Mouse (Mus musculus) limb, embryonic 12.5 days (tissue): Measurements from ENCODE around the gene Scrg1. TPM values are rescaled to one million over a fixed set of nuclear protein-coding genes. Genes with fewer than 3 reads are reported as not detected.

Experiments used
- ATAC-seq: fragments of 200-750 bp; cut with Nextera tagmentation; 2 replicates; pipeline ENCODE4 v1.8.0; 2017; ENCODE audit warnings: low read depth, moderate TSS enrichment; ENCODE audit not compliant: insufficient number of reproducible peaks, insufficient read depth, low FRiP score, low TSS enrichment
- H3K27ac ChIP-seq: fragments of 300-500 bp; sonication (generic); 2 replicates; pipeline ENCODE4 v1.5.1; 2016; ENCODE audit warnings: mild to moderate bottlenecking, moderate library complexity
- H3K27me3 ChIP-seq: fragments of 300-500 bp; sonication (generic); 2 replicates; pipeline ENCODE4 v1.6.1; 2016; ENCODE audit warnings: mild to moderate bottlenecking, moderate library complexity
- H3K36me3 ChIP-seq: fragments of 300-500 bp; sonication (generic); 2 replicates; pipeline ENCODE4 v1.6.1; 2016; ENCODE audit warnings: mild to moderate bottlenecking, moderate library complexity
- H3K4me1 ChIP-seq: fragments of 300-500 bp; sonication (generic); replicated peaks from 2 replicates; pipeline ENCODE4 v1.6.1; 2016
- H3K4me2 ChIP-seq: fragments of 300-500 bp; sonication (generic); 2 replicates; pipeline ENCODE4 v1.6.1; 2016; ENCODE audit warnings: mild to moderate bottlenecking, moderate library complexity
- H3K4me3 ChIP-seq: fragments of 300-500 bp; sonication (generic); replicated peaks from 2 replicates; pipeline ENCODE4 v1.5.1; 2016; ENCODE audit warnings: mild to moderate bottlenecking
- H3K9ac ChIP-seq: fragments of 300-500 bp; sonication (generic); replicated peaks from 2 replicates; pipeline ENCODE4 v1.6.1; 2016; ENCODE audit warnings: mild to moderate bottlenecking, moderate library complexity
- H3K9me3 ChIP-seq: fragments of 300-500 bp; sonication (generic); 2 replicates; pipeline ENCODE4 v1.6.1; 2016; ENCODE audit warnings: mild to moderate bottlenecking, moderate library complexity
- WGBS: fragments of 180-500 bp; shearing (Covaris S2); methylation state at CpG from one replicate; pipeline ENCODE4 v1.1.7; 2016; 5-methylcytosine and 5-hydroxymethylcytosine counted together
- polyA plus RNA-seq: library from polyadenylated mRNA; unstranded; fragments of >200 nt; fragmentation: Nextera tagmentation; extraction: Ambion mirVana; gene quantifications from 2 replicates; pipeline ENCODE4 v1.2.1, GENCODE M21; 2016

Scrg1 gene
- polyA plus RNA-seq, 1 experiment from 2014 or later = 4.4 TPM

DNA sequence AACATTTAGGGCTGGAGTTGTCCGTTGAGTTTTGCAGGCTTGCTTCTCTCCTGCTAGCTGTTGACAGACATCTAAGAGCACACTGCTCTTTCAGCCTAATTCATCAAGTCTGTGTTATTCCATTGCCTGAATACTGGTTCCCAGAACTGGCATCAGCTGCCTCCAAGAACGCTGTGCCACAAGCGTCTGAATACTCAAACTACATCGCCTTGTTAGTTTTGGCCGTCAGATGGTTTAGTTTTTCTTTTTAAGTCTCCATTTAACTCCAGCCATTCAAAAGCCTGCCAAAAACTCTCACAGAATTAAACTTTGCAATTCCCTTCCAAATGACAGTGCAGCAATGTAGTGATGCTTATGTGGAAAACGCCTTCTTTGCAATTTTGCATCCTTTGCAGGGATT lies 1.4 kb downstream of the Scrg1 start:
- Histone ChIP-seq H3K9me3 (no peaks in the 10 kb centered on the region), H3K27me3 (no peaks in the 10 kb centered on the region), H3K4me1 (peaks cover 8% of the 10 kb centered on the region), H3K4me3 (no peak overlapping the region), H3K36me3 (no peaks in the 10 kb centered on the region), H3K4me2 (no peak overlapping the region), H3K27ac (0 out of 2 replicates have a peak overlapping the region, but pooled peaks have one; percentile 50), H3K9ac (no peak overlapping the region)
- no peak for ATAC-seq
- 83% methylated on average over 6 of the region's 6 CpGs for WGBS

GRCm38 (mm10) chr8:57457942-57458341 lies 2.2 kb downstream of the Scrg1 start:
- Histone ChIP-seq H3K4me2 (no peak overlapping the region), H3K27ac (no peak overlapping the region)

DNA sequence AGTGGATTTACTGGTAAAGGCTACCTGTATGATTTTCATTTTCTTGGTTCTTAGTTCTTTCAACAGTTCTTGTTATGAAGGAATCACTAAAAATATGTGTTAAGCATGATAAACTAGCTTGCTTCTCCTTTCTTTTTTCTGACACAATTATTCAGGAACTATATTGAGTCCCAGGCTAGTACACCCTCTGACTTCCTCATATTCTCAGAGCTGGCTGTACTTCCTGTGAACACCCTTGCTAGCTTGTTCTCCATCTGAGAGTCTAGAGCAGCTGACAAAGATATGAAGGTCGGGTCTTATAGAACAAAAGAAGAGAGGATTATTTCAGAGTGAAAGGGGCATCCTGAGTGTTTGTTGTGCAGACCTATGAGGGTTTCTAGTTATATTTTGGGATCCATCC lies 7.1 kb downstream of the Scrg1 start:
- Histone ChIP-seq H3K27ac (no peak overlapping the region), H3K4me3 (no peak overlapping the region), H3K4me2 (no peak overlapping the region), H3K27me3 (no peaks in the 10 kb centered on the region), H3K36me3 (no peaks in the 10 kb centered on the region), H3K4me1 (no peaks in the 10 kb centered on the region), H3K9me3 (no peaks in the 10 kb centered on the region), H3K9ac (no peak overlapping the region)
- ATAC-seq = no peak
- 61% methylated on average over 1 of the region's 1 CpGs for WGBS

More at GRCm38 (mm10) chr8:57457942-57458341, 2.2 kb downstream of the Scrg1 start:
- peaks cover 8% of the 10 kb centered on the region for H3K4me1 ChIP-seq
- no peaks in the 10 kb centered on the region for H3K36me3 ChIP-seq
- no peaks in the 10 kb centered on the region for H3K9me3 ChIP-seq
- H3K9ac ChIP-seq = no peak overlapping the region
- WGBS = 52% methylated on average over 3 of the region's 3 CpGs
- H3K27me3 ChIP-seq = no peaks in the 10 kb centered on the region
- no peak for ATAC-seq
- H3K4me3 ChIP-seq = no peak overlapping the region

DNA sequence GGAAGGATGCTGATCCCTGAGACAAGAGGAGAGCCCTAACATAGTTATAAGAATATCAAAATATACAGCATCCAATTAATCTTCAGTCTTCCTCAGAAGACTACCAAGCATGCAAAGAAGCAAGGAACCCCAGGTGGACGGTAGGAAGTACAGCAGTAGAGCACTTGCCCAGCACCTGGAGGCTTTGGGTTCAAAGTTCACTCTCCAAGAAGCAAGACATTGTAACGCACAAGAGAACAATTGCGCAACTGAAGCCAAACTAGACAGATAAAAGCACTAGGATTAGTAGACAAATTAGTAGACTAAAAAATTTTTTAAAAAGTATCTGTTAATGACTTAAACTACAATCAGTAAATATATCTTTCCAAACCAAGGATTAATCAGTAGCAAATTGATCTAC lies 8.0 kb downstream of the Scrg1 start:
- Histone ChIP-seq H3K36me3 (no peaks in the 10 kb centered on the region), H3K9ac (no peak overlapping the region), H3K4me3 (no peak overlapping the region), H3K27me3 (no peaks in the 10 kb centered on the region), H3K4me1 (0 out of 2 replicates have a peak, but pooled peaks cover 2% of the 10 kb centered on the region), H3K9me3 (no peaks in the 10 kb centered on the region), H3K27ac (no peak overlapping the region), H3K4me2 (no peak overlapping the region)
- WGBS = 90% methylated on average over 3 of the region's 3 CpGs
- ATAC-seq = no peak

DNA sequence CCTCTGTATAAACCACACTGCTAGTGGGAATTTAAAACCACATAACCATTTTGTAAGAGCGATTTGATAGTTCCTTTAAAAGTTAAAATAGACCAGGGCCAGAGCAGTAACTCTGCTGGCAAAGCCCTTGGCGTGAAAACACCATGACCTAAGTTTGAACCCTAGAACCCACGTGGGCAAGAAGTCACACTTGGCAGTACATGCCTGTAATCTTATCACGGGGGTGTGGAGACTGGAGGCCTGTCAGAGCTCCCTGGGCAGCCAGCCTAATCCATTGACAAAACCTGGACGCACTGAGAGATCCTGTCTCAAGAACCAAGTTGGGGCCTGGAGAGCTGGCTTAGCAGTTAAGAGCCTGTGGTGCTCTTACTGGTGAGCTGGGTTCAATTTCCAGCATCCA lies 12.9 kb downstream of the Scrg1 start:
- Histone ChIP-seq H3K4me1 (0 out of 2 replicates have a peak, but pooled peaks cover 3% of the 10 kb centered on the region), H3K4me3 (no peak overlapping the region), H3K27ac (no peak overlapping the region), H3K9ac (no peak overlapping the region), H3K27me3 (no peaks in the 10 kb centered on the region), H3K36me3 (no peaks in the 10 kb centered on the region), H3K4me2 (no peak overlapping the region), H3K9me3 (no peaks in the 10 kb centered on the region)
- ATAC-seq = no peak
- 48% methylated on average over 5 of the region's 5 CpGs for WGBS

GRCm38 (mm10) chr8:57470863-57471262 lies 15.1 kb downstream of the Scrg1 start:
- ATAC-seq = no peak
- 90% methylated on average over 5 of the region's 5 CpGs for WGBS
- Histone ChIP-seq H3K9ac (no peak overlapping the region), H3K4me3 (no peak overlapping the region), H3K9me3 (no peaks in the 10 kb centered on the region), H3K4me1 (0 out of 2 replicates have a peak, but pooled peaks cover 3% of the 10 kb centered on the region), H3K27ac (no peak overlapping the region), H3K27me3 (no peaks in the 10 kb centered on the region), H3K36me3 (no peaks in the 10 kb centered on the region), H3K4me2 (no peak overlapping the region)

- WGBS = 73% methylated on average over 6 of the region's 6 CpGs
- H3K27ac ChIP-seq = no peak overlapping the region
- no peak overlapping the region for H3K4me3 ChIP-seq
- no peaks in the 10 kb centered on the region for H3K27me3 ChIP-seq
- 0 out of 2 replicates have a peak, but pooled peaks cover 1% of the 10 kb centered on the region for H3K4me1 ChIP-seq
- H3K4me2 ChIP-seq = no peak overlapping the region
- ATAC-seq = no peak
- H3K36me3 ChIP-seq = no peaks in the 10 kb centered on the region
- no peak overlapping the region for H3K9ac ChIP-seq
- no peaks in the 10 kb centered on the region for H3K9me3 ChIP-seq
Measured at GRCm38 (mm10) chr8:57473751-57474150, 18.0 kb downstream of the Scrg1 start.

DNA sequence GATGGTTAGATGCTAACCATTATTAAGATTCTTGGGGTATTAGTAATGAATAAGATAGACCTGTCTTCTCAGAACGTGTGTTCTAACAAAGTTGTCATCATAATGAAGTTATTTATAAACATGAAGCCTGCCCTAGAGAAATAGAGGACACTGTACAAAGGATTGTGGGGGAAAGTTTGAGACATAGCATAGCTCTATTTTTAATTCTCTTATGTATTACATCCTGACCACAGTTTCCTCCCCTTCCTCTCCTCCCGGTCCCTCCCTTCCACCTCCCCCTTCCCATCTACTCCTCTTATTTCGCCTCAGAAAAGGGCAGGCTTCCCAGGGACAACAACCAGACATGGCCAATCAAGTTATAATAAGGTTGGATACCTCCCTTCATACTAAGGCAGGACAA lies 22.7 kb downstream of the Scrg1 start:
- WGBS = 65% methylated on average over 3 of the region's 3 CpGs

GRCm38 (mm10) chr8:57479700-57480099 lies 24.0 kb downstream of the Scrg1 start:
- Histone ChIP-seq H3K4me1 (no peaks in the 10 kb centered on the region), H3K36me3 (peaks cover 24% of the 10 kb centered on the region), H3K4me3 (no peak overlapping the region), H3K27ac (no peak overlapping the region), H3K27me3 (no peaks in the 10 kb centered on the region), H3K4me2 (no peak overlapping the region), H3K9me3 (no peaks in the 10 kb centered on the region), H3K9ac (no peak overlapping the region)
- ATAC-seq = no peak
- WGBS = 91% methylated on average over 8 of the region's 8 CpGs

More for the DNA sequence above, 22.7 kb downstream of the Scrg1 start:
- Histone ChIP-seq H3K27me3 (no peaks in the 10 kb centered on the region), H3K27ac (no peak overlapping the region), H3K9ac (no peak overlapping the region), H3K9me3 (no peaks in the 10 kb centered on the region), H3K4me2 (no peak overlapping the region), H3K4me1 (no peaks in the 10 kb centered on the region), H3K36me3 (peaks cover 21% of the 10 kb centered on the region), H3K4me3 (no peak overlapping the region)
- ATAC-seq = no peak

DNA sequence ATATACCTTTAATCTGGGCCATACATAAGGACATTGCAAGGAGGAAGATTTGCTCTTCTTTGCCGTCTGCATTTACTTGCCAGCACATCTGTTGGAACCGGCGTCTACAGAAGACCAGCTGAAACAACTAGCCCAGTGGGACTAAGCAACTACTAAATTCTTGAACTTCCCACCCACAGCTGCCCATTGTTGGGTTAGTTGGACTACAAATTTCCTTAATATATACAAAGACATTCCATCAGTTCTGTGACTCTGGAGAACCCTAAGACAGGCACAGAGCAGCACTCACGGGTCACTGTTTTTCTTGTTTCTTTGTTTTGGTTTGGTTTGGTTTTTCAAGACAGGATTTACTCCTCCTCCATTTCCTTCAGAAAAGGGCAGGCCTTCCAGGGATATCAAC lies 24.9 kb downstream of the Scrg1 start:
- 85% methylated on average over 4 of the region's 4 CpGs for WGBS
- Histone ChIP-seq H3K9ac (no peak overlapping the region), H3K4me3 (no peak overlapping the region), H3K27me3 (no peaks in the 10 kb centered on the region), H3K9me3 (no peaks in the 10 kb centered on the region), H3K36me3 (peaks cover 24% of the 10 kb centered on the region), H3K27ac (no peak overlapping the region), H3K4me1 (peaks cover 4% of the 10 kb centered on the region), H3K4me2 (no peak overlapping the region)
- no peak for ATAC-seq

- Histone ChIP-seq H3K27ac (peak overlapping the region; percentile 98), H3K4me2 (peak overlapping the region; percentile 77), H3K9ac (peak overlapping the region; percentile 93), H3K9me3 (no peaks in the 10 kb centered on the region), H3K4me1 (peaks cover 7% of the 10 kb centered on the region), H3K27me3 (no peaks in the 10 kb centered on the region), H3K4me3 (peak overlapping the region; percentile 95), H3K36me3 (peaks cover 15% of the 10 kb centered on the region)
- peak; percentile 63 for ATAC-seq
- under 1% methylated on average over 54 of the region's 54 CpGs for WGBS
Measured at GRCm38 (mm10) chr8:57486491-57487440, 31.0 kb downstream of the Scrg1 start.
